Mouse (Mus musculus) CH12.LX (cell line): Measurements from ENCODE around the gene Gm10447. TPM values are rescaled to one million over a fixed set of nuclear protein-coding genes. Genes with fewer than 3 reads are reported as not detected.

Experiments
- DNase-seq: peaks from one replicate; pipeline ENCODE4 v3.0.0-alpha.2; 2013; ENCODE audit errors: extremely low read depth
- H3K27ac ChIP-seq: 2 replicates; pipeline ENCODE4 v1.5.1; 2012; ENCODE audit warnings: low read depth, mild to moderate bottlenecking, control low read depth, moderate library complexity; ENCODE audit not compliant: insufficient read depth
- H3K27me3 ChIP-seq: replicated peaks from 2 replicates; pipeline ENCODE3; 2012; ENCODE audit warnings: inconsistent platforms
- H3K36me3 ChIP-seq, 2 experiments: replicated peaks in 1 of 2; 2 replicates each; pipeline versions ENCODE3 to v1.6.1; 2012; ENCODE audit warnings: inconsistent platforms in 1 of 2, low read length in 1 of 2, mild to moderate bottlenecking in 1 of 2, mixed read lengths in 1 of 2, moderate library complexity in 1 of 2; ENCODE audit not compliant: control insufficient read depth in 1 of 2, insufficient read depth in 1 of 2
- H3K4me1 ChIP-seq, 2 experiments: 2 replicates each; pipeline ENCODE4 v1.6.1; 2012; ENCODE audit warnings: inconsistent platforms in 1 of 2, moderate library complexity in 1 of 2; ENCODE audit not compliant: insufficient read depth in 2 of 2, control insufficient read depth in 1 of 2
- H3K4me2 ChIP-seq: 2 replicates; pipeline ENCODE4 v1.6.1; 2012; ENCODE audit warnings: low read depth, mild to moderate bottlenecking, control low read depth; ENCODE audit not compliant: poor library complexity, insufficient read depth, severe bottlenecking
- H3K4me3 ChIP-seq, 3 experiments: fragments of 150-350 bp in 1 of 3; sonication (generic) in 1 of 3; replicated peaks in 1 of 3; 2 replicates each; pipeline versions ENCODE3 to v1.5.1; 2011 to 2012; ENCODE audit warnings: low read depth in 2 of 3, low read length in 2 of 3, mild to moderate bottlenecking in 2 of 3, moderate library complexity in 2 of 3, control low read depth in 1 of 3, improper control_type of control experiment in 1 of 3, inconsistent platforms in 1 of 3, mixed read lengths in 1 of 3; ENCODE audit not compliant: poor library complexity in 1 of 3
- H3K79me2 ChIP-seq: replicated peaks from 2 replicates; pipeline ENCODE4 v1.6.1; 2012; ENCODE audit warnings: mild to moderate bottlenecking, moderate library complexity; ENCODE audit not compliant: control insufficient read depth, poor library complexity, insufficient read depth, severe bottlenecking; ENCODE audit errors: extremely low read depth
- H3K9ac ChIP-seq: 2 replicates; pipeline ENCODE4 v1.6.1; 2012; ENCODE audit warnings: low read depth, mild to moderate bottlenecking, control low read depth, moderate library complexity; ENCODE audit not compliant: insufficient read depth
- H3K9me3 ChIP-seq: replicated peaks from 2 replicates; pipeline ENCODE3; 2012; ENCODE audit warnings: low read length, inconsistent platforms, mixed read lengths
- CHD1 ChIP-seq: IDR thresholded peaks from 2 replicates; pipeline ENCODE4 v1.6.1; 2012; ENCODE audit warnings: low read depth, low read length, improper control_type of control experiment, inconsistent platforms
- CHD2 ChIP-seq: IDR thresholded peaks from 2 replicates; pipeline ENCODE4 v1.6.1; 2011; ENCODE audit warnings: low read length, improper control_type of control experiment
- CTCF ChIP-seq, 2 experiments: IDR thresholded peaks in 1 of 2; conservative IDR thresholded peaks in 1 of 2; 2 replicates each; pipeline ENCODE4 v1.5.1; 2011 to 2012; ENCODE audit warnings: low read depth in 2 of 2, low read length in 2 of 2, improper control_type of control experiment in 1 of 2, inconsistent platforms in 1 of 2, mild to moderate bottlenecking in 1 of 2, moderate library complexity in 1 of 2
- E2F4 ChIP-seq: IDR thresholded peaks from 2 replicates; pipeline ENCODE4 v1.6.1; 2011; ENCODE audit warnings: low read depth, low read length, improper control_type of control experiment; ENCODE audit not compliant: insufficient replicate concordance
- EP300 ChIP-seq: IDR thresholded peaks from 2 replicates; pipeline ENCODE4 v1.6.1; 2011; ENCODE audit warnings: low read length, improper control_type of control experiment
- IRF4 ChIP-seq: IDR thresholded peaks from 2 replicates; pipeline ENCODE4 v1.6.1; 2014; ENCODE audit warnings: low read depth, mild to moderate bottlenecking, inconsistent platforms, low read length, improper control_type of control experiment
- JUN ChIP-seq: IDR thresholded peaks from 2 replicates; pipeline ENCODE4 v1.6.1; 2011; ENCODE audit warnings: low read depth, mild to moderate bottlenecking, low read length, improper control_type of control experiment, moderate library complexity; ENCODE audit not compliant: insufficient read depth
- JUND ChIP-seq: conservative IDR thresholded peaks from 2 replicates; pipeline ENCODE4 v1.6.1; 2011; ENCODE audit warnings: low read depth, low read length, improper control_type of control experiment
- MAFK ChIP-seq: IDR thresholded peaks from 2 replicates; pipeline ENCODE4 v1.6.1; 2011; ENCODE audit warnings: low read length, improper control_type of control experiment; ENCODE audit not compliant: insufficient replicate concordance
- MAX ChIP-seq: IDR thresholded peaks from 2 replicates; pipeline ENCODE4 v1.6.1; 2011; ENCODE audit warnings: low read length, improper control_type of control experiment
- MAZ ChIP-seq: IDR thresholded peaks from 2 replicates; pipeline ENCODE4 v1.6.1; 2012; ENCODE audit warnings: low read depth, mild to moderate bottlenecking, inconsistent platforms, low read length, improper control_type of control experiment, moderate library complexity
- MEF2A ChIP-seq: IDR thresholded peaks from 2 replicates; pipeline ENCODE4 v1.6.1; 2014; ENCODE audit warnings: low read depth, mild to moderate bottlenecking, inconsistent platforms, low read length, improper control_type of control experiment, borderline replicate concordance
- MXI1 ChIP-seq: IDR thresholded peaks from 2 replicates; pipeline ENCODE4 v1.6.1; 2011; ENCODE audit warnings: mild to moderate bottlenecking, low read depth, low read length, improper control_type of control experiment
- MYC ChIP-seq: IDR thresholded peaks from 2 replicates; pipeline ENCODE4 v1.6.1; 2011; ENCODE audit warnings: low read depth, mild to moderate bottlenecking, improper control_type of control experiment, low read length
- NELFE ChIP-seq: IDR thresholded peaks from 2 replicates; pipeline ENCODE4 v1.6.1; 2011; ENCODE audit warnings: low read depth, low read length, improper control_type of control experiment
- NRF1 ChIP-seq: IDR thresholded peaks from 2 replicates; pipeline ENCODE4 v1.6.1; 2014; ENCODE audit warnings: low read depth, mild to moderate bottlenecking, inconsistent platforms, low read length, improper control_type of control experiment, moderate library complexity
- PAX5 ChIP-seq: IDR thresholded peaks from 2 replicates; pipeline ENCODE4 v1.6.1; 2012; ENCODE audit warnings: low read length, inconsistent platforms, mixed read lengths
- POLR2A ChIP-seq: IDR thresholded peaks from 2 replicates; pipeline ENCODE4 v1.6.1; 2011; ENCODE audit warnings: low read depth, mild to moderate bottlenecking, improper control_type of control experiment, low read length
- POLR2AphosphoS2 ChIP-seq: IDR thresholded peaks from 2 replicates; pipeline ENCODE4 v1.6.1; 2011; ENCODE audit warnings: low read depth, low read length, improper control_type of control experiment
- RAD21 ChIP-seq: IDR thresholded peaks from 2 replicates; pipeline ENCODE4 v1.6.1; 2011; ENCODE audit warnings: low read depth, mild to moderate bottlenecking, low read length, improper control_type of control experiment, moderate library complexity
- RCOR1 ChIP-seq: conservative IDR thresholded peaks from 2 replicates; pipeline ENCODE4 v1.6.1; 2012; ENCODE audit warnings: low read depth, mild to moderate bottlenecking, inconsistent platforms, low read length, improper control_type of control experiment
- SIN3A ChIP-seq: IDR thresholded peaks from 2 replicates; pipeline ENCODE4 v1.6.1; 2012; ENCODE audit warnings: low read length, improper control_type of control experiment, inconsistent platforms
- SMC3 ChIP-seq: IDR thresholded peaks from 2 replicates; pipeline ENCODE4 v1.6.1; 2011; ENCODE audit warnings: low read depth, low read length, improper control_type of control experiment
- TBP ChIP-seq: conservative IDR thresholded peaks from 2 replicates; pipeline ENCODE4 v1.6.1; 2011; ENCODE audit warnings: low read depth, low read length, improper control_type of control experiment
- TCF12 ChIP-seq: IDR thresholded peaks from 2 replicates; pipeline ENCODE4 v1.6.1; 2014; ENCODE audit warnings: low read depth, mild to moderate bottlenecking, inconsistent platforms, low read length, improper control_type of control experiment
- UBTF ChIP-seq: IDR thresholded peaks from 2 replicates; pipeline ENCODE4 v1.6.1; 2012; ENCODE audit warnings: low read depth, mild to moderate bottlenecking, inconsistent platforms, low read length, improper control_type of control experiment, moderate library complexity
- USF1 ChIP-seq: IDR thresholded peaks from 2 replicates; pipeline ENCODE4 v1.6.1; 2014; ENCODE audit warnings: low read depth, mild to moderate bottlenecking, inconsistent platforms, low read length, improper control_type of control experiment
- USF2 ChIP-seq: conservative IDR thresholded peaks from 2 replicates; pipeline ENCODE4 v1.6.1; 2011; ENCODE audit warnings: low read depth, low read length, improper control_type of control experiment
- ZNF384 ChIP-seq: IDR thresholded peaks from 2 replicates; pipeline ENCODE4 v1.6.1; 2012; ENCODE audit warnings: low read depth, low read length, improper control_type of control experiment, inconsistent platforms
- dilution Hi-C: fragments of 300-500 bp; cut with MboI; formaldehyde crosslinking; loops from 2 replicates; pipeline ENCODE4 v1.14.3; 2020; ENCODE audit warnings: low sequenced_read_pairs; ENCODE audit not compliant: extremely low pct_unique_long_range_greater_than_20kb, extremely low pct_ligation_motif_present
- in situ Hi-C: fragments of 300-500 bp; cut with MboI; formaldehyde crosslinking; loops from 3 replicates; pipeline ENCODE4 v1.14.3; 2019; ENCODE audit warnings: low sequenced_read_pairs, low pct_ligation_motif_present, low pct_unique_long_range_greater_than_20kb, mixed read lengths
- polyA plus RNA-seq: library from polyadenylated mRNA; unstranded; fragments of >175 nt; gene quantifications from 2 replicates; pipeline ENCODE4 v1.2.1, GENCODE M21; 2012; ENCODE audit warnings: low read depth; ENCODE audit not compliant: insufficient read length
- total RNA-seq, 2 experiments: library from RNA; depleted of rRNA; stranded (reverse); fragments of 300-350 nt in 1 of 2; fragments of >200 nt in 1 of 2; gene quantifications; 2 replicates each; pipeline ENCODE4 v1.2.3; 2012 to 2014

Gm10447 gene
- total and polyA plus RNA-seq, 3 experiments = not detected

DNA sequence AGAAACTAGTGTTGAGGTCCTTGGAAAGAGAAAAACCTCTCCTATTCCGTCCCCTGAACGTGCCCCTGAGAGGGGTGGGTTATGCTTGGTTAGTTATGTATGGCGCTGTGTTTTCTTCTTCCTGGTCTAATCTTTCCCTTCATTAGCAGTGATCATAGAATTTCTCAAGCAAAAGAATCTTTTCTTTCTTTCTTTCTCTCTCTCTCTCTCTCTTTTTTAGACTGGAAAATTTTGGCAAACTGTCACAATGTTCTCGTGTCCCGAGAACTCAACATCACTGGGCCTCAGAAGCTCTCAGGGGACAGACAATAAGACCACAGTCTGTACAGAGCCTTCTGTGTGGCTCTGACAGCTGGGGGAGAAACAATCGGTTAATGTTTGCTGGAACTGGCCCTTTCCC lies 38.5 kb upstream of the Gm10447 start (continued):
- TF ChIP-seq USF1 (no peak), EP300 (peak; percentile 73), IRF4 (no peak; the same call in 1 of the 2 replicates)

DNA sequence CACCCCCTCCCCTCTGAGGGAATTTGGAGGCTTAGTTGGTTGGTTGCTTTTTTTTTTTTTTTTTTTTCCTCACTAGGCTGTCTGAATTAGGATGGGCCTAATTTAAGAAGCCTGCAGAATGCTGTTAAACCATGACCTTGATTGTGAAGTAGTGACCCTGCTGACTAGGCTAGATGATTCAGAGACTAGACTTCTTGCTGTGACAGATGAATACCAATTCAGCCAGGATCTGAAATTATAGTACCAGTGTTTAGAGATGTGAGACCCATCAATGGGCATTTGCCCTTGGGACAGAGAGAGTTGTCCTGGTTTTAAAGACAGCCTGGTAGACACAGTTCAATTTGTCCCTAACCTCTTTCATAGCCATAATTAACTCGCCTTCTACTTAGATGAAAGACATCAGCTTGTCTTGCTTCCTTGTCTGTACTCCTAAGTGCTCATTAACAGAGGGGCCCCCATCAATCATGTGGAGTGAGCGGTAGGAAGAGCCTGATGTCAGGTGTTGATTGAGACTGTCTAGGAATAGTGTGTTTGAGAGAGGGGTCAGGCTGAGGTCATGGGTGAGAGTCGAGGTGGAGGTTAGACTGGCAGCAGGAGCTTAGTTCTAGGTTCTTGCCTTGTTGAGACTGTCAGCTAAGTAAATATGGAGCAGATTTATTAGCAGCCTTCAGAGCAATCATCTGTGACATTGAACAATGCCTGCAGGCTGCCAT lies 36.5 kb upstream of the Gm10447 start:
- no peak for DNase-seq
- Histone ChIP-seq H3K4me2 (no peak overlapping the region), H3K79me2 (no peaks in the 10 kb centered on the region), H3K4me3 (no peak overlapping the region), H3K27me3 (no peaks in the 10 kb centered on the region), H3K9me3 (no peaks in the 10 kb centered on the region), H3K36me3 (no peaks in the 10 kb centered on the region), H3K27ac (no peak overlapping the region), H3K4me1 (peaks cover 18 to 72% of the 10 kb centered on the region in 2 experiments), H3K9ac (no peak overlapping the region)
- TF ChIP-seq PAX5 (no peak), ZNF384 (peak; percentile 69; the same call in 1 of the 2 replicates)
- in situ Hi-C loops (no loop called here), dilution Hi-C loops (no loop called here)

DNA sequence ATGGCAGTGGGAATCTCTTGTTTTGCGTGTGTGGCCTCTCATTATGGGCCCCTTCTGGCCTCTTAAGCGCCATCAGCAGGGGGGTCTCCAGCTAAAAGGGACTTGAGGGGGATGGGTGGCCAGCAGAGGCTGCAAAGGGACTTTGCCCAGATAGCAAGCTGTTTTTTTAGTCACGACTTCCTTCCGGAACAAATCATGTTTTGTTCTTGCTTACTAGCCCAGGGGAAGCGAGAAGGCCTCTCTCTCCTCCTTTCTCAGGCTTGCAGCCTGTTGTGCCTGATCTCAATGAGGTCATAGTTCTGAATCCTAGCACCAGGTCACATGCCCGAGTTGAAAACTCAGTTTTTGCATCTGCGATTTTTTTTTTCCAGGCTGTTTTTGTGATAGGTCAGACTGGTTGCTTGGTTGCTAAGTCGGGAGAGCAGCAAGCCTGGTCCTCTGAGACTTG lies 35.1 kb upstream of the Gm10447 start:
- dilution Hi-C loops (no loop called here), in situ Hi-C loops (no loop called here)
- Histone ChIP-seq H3K9ac (peak overlapping the region; percentile 16; the same call in 1 of the 2 replicates), H3K27me3 (no peaks in the 10 kb centered on the region), H3K36me3 (no peaks in the 10 kb centered on the region), H3K27ac (peak overlapping the region; percentile 68), H3K4me2 (peak overlapping the region; percentile 58), H3K9me3 (no peaks in the 10 kb centered on the region), H3K4me1 (peaks cover 24 to 74% of the 10 kb centered on the region in 2 experiments), H3K4me3 (no peak overlapping the region), H3K79me2 (no peaks in the 10 kb centered on the region)
- DNase-seq = peak; percentile 87
- no peak for TF ChIP-seq CTCF (conservative IDR thresholded peaks at IDR 0.05 in 1 of 2, IDR thresholded peaks at IDR 0.05 in 1 of 2; ENCODE audit: low read depth in 2 of 2, low read length in 2 of 2)
- TF ChIP-seq E2F4 = 0 out of 2 replicates have a peak, but pooled peaks have one; percentile 31
- no peak for TF ChIP-seq NELFE
- TF ChIP-seq MAZ = peak; percentile 70; the same call in 1 of the 2 replicates
- peak; percentile 87 for TF ChIP-seq CHD2
- TF ChIP-seq UBTF = no peak
- TF ChIP-seq EP300 = peak; percentile 83
- no peak for TF ChIP-seq PAX5
- peak; percentile 71; the same call in 1 of the 2 replicates for TF ChIP-seq MAFK
- 0 out of 2 replicates have a peak, but pooled peaks have one; percentile 75 for TF ChIP-seq RCOR1
- no peak for TF ChIP-seq POLR2AphosphoS2
- peak; percentile 57; the same call in 1 of the 2 replicates for TF ChIP-seq TCF12
- peak; percentile 95 for TF ChIP-seq ZNF384
- peak; percentile 77 for TF ChIP-seq USF2
- TF ChIP-seq SMC3 = no peak
- peak; percentile 88 for TF ChIP-seq MAX
- TF ChIP-seq NRF1 = no peak; the same call in 1 of the 2 replicates
- TF ChIP-seq MEF2A = peak; percentile 88
- TF ChIP-seq CHD1 = no peak
- TF ChIP-seq USF1 = peak; percentile 83
- peak; percentile 82 for TF ChIP-seq JUND
- TF ChIP-seq TBP = peak; percentile 31; the same call in 1 of the 2 replicates
- no peak; the same call in 1 of the 2 replicates for TF ChIP-seq RAD21
- TF ChIP-seq MYC = peak; percentile 74; the same call in 1 of the 2 replicates
- TF ChIP-seq POLR2A = peak; percentile 48
- peak; percentile 95 for TF ChIP-seq JUN
- TF ChIP-seq MXI1 = peak; percentile 82
- TF ChIP-seq SIN3A = peak; percentile 85; the same call in 1 of the 2 replicates
